Mouse (Mus musculus) ovary, postnatal 36 days (tissue): ENCODE results near the gene Tecta.

Experiments used
- DNase-seq: peaks from one replicate; pipeline ENCODE4 v3.0.0; 2022; ENCODE audit warnings: low spot score, mixed read lengths

The Tecta gene

GRCm38 (mm10) chr9:42387038-42387437, 12.7 kb downstream of the Tecta start:
- no peak for DNase-seq

GRCm38 (mm10) chr9:42385656-42386055, 14.1 kb downstream of the Tecta start:
- DNase-seq = no peak

- DNase-seq = no peak
Observed at GRCm38 (mm10) chr9:42382628-42383347, 16.9 kb downstream of the Tecta start.

DNA sequence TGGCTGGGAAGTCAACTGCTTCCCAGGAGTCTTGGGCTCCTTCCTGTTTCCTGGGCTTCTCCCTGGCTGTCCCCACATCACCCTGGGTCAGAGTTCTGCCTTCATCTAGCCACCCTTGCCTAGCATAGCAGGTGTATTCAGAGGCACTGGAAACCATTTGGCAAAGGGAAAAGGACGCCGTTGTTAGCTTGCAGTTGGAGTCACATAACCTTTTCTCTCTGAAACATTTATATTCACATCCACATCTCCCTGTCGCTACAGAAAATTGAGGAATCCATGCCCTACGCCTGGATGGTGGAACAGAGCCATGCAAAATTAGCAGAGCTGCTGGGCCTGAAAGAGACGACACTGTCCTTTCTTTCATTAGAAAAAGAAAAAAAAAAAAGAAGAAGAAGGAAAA, 17.7 kb downstream of the Tecta start:
- DNase-seq = no peak

DNA sequence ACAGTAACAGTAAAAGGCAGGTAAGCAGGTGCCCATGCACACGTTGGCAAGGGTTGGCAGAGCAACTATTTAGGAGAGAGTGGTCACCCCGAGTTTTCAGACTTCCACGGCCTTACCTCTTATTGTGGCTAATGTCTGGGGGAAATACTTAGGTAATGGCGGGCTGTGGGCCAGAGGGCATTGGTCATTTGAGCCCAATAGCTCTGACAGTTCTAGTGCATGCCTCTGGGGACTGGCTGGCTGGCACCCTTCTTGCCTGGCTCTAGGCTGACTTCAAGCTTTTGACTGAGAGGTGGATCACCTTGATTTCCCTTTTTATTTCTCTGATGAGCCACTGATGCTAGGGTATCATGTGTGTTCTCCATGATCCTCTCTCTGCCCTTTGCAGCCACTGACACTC, 21.7 kb downstream of the Tecta start:
- no peak for DNase-seq

GRCm38 (mm10) chr9:42377656-42378055, 22.1 kb downstream of the Tecta start:
- DNase-seq = no peak

DNA sequence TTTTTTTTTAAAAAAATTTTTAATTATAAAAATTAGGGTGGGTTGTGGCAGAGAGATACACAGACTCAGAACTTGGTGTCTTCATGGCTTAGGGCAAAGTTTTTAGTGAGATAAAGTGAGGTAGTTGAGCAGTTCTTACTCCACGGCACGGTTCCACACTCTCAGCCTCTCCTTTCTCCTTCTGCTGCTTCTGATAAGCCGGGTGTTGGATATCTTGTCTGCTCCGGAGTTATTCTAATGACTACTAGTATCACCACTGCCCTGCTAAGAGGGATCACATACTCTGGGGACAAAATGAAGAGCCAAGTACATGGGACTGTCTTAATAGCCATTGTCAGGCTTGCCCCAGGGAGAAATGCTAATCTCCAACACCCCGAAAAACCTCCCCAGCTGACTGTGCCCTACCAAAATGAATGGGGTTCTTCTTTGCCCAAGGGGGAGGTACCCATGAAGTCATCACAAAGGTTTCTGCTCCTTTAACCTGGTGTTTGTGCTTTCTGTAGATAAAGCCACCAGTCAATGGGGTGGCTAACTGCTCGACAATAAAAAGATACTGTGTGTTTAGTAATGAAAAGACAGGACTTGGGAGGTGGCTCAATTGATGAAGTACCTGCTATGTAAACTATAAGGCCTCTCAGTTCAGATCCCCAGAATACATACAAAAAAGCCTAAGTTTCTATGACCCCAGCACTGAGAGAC, 27.9 kb downstream of the Tecta start:
- DNase-seq = no peak

- no peak for DNase-seq
Observed at GRCm38 (mm10) chr9:42357585-42357984, 42.1 kb downstream of the Tecta start.

GRCm38 (mm10) chr9:42354871-42355270, 44.9 kb downstream of the Tecta start:
- no peak for DNase-seq

DNA sequence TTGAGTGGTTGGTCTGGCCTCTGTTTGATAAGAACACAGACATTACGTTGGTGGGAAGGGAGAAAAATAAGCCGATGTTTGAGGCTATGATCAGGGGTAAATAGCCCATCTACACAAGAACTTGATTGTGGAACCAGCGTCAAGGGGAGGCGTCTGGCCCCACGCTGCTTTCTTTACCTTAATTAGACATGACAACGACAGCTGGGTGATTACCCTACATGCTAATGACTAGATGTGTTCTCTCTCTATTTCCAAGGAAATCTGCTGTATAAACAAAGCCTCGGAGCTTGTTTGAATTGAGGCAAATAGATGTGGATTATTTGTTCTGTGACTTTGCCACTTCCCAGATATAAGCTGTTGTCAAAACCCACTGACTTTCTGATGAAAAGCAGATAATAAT, 49.9 kb downstream of the Tecta start:
- no peak for DNase-seq

DNA sequence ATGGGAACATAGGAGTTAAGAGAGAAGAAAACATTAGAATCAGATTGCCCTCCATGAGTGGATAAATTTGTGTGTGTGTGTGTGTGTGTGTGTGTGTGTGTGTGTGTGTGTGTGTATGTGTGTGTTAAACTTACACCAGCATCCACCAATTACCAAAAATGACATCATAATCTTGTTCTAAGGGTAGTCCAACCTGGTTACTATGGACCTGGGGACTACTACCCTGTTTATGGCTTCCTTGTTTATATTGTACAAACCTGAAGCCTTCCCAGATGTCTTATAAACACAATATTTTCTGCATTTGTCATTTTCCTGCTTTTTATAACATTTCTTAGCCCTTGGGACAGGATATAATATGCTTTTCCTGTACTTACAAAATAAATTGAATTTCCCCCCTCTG, 53.4 kb downstream of the Tecta start:
- DNase-seq = no peak

- no peak for DNase-seq
Observed at GRCm38 (mm10) chr9:42339151-42339550, 60.6 kb downstream of the Tecta start.

- no peak for DNase-seq
Observed at GRCm38 (mm10) chr9:42337026-42337425, 62.7 kb downstream of the Tecta start.

GRCm38 (mm10) chr9:42336575-42336974, 63.2 kb downstream of the Tecta start:
- DNase-seq = no peak

DNA sequence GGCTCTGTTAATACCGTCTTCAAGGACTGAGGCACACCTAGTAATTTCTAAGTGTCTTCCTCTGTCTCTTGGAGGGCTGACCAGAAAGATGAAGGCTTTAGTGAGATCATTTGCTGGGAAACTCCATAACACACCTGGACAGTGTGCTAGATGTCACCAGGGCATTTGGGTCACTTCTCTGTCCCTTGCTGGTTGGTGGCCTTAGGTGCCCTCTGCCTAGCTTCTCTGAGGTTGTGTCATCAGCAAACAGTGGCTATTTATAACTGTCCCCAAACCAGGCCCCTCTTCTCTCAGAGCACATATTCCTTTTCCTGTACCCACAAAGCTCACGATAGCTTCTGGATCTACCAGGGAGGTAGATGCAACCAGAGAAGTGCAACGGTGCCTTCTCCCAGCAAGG, 64.8 kb downstream of the Tecta start:
- no peak for DNase-seq

- DNase-seq = no peak
Observed at GRCm38 (mm10) chr9:42332692-42333091, 67.0 kb downstream of the Tecta start.

GRCm38 (mm10) chr9:42331341-42331740, 68.4 kb downstream of the Tecta start:
- DNase-seq = no peak

GRCm38 (mm10) chr9:42329753-42330152, 70.0 kb downstream of the Tecta start:
- peak; percentile 53 for DNase-seq

GRCm38 (mm10) chr9:42326688-42327440, 72.9 kb downstream of the Tecta start:
- peak; percentile 14 for DNase-seq

DNA sequence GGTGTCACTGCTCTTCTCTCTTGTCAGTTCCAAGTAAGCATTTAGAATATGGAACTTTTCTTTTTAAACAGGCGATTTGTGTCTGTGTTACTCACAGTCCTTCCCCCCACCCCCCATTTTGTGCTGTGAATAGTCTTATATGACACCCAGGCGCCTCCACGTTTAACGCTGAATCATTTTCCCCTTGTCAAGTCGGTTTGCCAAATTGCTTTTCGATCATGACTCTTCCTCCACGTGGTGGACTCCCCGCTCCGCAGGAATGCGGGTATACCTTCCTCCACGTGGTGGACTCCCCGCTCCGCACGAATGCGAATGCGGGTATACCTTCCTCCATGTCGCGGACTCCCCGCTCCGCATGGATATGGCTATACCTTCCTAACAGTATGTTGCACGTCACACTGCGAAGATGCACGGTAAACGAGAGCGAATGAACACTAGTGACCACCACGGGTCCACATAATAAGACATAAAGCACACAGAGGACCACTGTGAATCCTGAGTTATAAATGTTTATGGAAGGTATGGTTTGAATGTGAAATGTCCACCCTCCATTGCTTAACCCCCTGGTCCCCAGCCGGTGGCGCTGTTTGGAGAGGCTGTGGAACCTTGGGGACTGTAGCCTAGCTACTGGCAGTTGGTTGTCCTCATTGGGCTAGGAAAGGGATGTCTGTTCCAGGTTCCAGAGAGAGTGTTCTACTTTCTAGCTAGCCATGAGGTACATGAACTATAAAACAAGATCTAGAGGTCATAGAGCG, 74.9 kb downstream of the Tecta start:
- no peak for DNase-seq

GRCm38 (mm10) chr9:42323238-42323637, 76.5 kb downstream of the Tecta start:
- DNase-seq = no peak

GRCm38 (mm10) chr9:42321442-42321841, 78.3 kb downstream of the Tecta start:
- no peak for DNase-seq
